Mouse (Mus musculus) C2C12 (cell line): ENCODE measurements at regions not wholly inside any gene's neighbourhood (a gene's known extent, or its start where the extent isn't known, plus 50 kb on each side); places are given as distances from the start of the nearest gene placed in this dataset.

Experiments
- H3K27me3 ChIP-seq: one replicate; pipeline ENCODE4 v1.6.1; 2011; ENCODE audit not compliant: control insufficient read depth, insufficient read depth, insufficient read length
- H3K36me3 ChIP-seq: one replicate; pipeline ENCODE4 v1.6.1; 2011; ENCODE audit not compliant: control insufficient read depth, insufficient read depth
- H3K4me3 ChIP-seq: one replicate; pipeline ENCODE4 v1.5.1; 2011; ENCODE audit warnings: mild to moderate bottlenecking, control low read depth; ENCODE audit not compliant: poor library complexity, insufficient read depth, severe bottlenecking
- H3K79me2 ChIP-seq: one replicate; pipeline ENCODE4 v1.6.1; 2011; ENCODE audit not compliant: control insufficient read depth, insufficient read depth
- H3K79me3 ChIP-seq: one replicate; pipeline ENCODE4 v1.6.1; 2011; ENCODE audit warnings: low read depth, control low read depth
- H3ac ChIP-seq: one replicate; pipeline ENCODE3; 2011; ENCODE audit warnings: low read depth; ENCODE audit not compliant: control insufficient read depth, insufficient read length
- CEBPB ChIP-seq: IDR thresholded peaks from one replicate; pipeline ENCODE4 v1.6.1; 2011; ENCODE audit warnings: low read depth, mild to moderate bottlenecking, control low read depth, moderate library complexity
- CTCF ChIP-seq: IDR thresholded peaks from one replicate; pipeline ENCODE4 v1.5.1; 2011; ENCODE audit not compliant: control insufficient read depth, insufficient read depth, insufficient read length
- FOSL1 ChIP-seq: IDR thresholded peaks from one replicate; pipeline ENCODE4 v1.8.0; 2011; ENCODE audit warnings: mild to moderate bottlenecking, low read length; ENCODE audit not compliant: poor library complexity, insufficient read depth, severe bottlenecking
- MAX ChIP-seq: IDR thresholded peaks from one replicate; pipeline ENCODE4 v1.6.1; 2011; ENCODE audit warnings: mild to moderate bottlenecking, control low read depth
- MYOD1 ChIP-seq: IDR thresholded peaks from one replicate; pipeline ENCODE4 v1.6.1; 2011; ENCODE audit warnings: low read depth; ENCODE audit not compliant: control insufficient read depth, insufficient read length
- MYOG ChIP-seq: IDR thresholded peaks from one replicate; pipeline ENCODE4 v1.6.1; 2011; ENCODE audit not compliant: control insufficient read depth, insufficient read length; ENCODE audit errors: extremely low read depth
- USF1 ChIP-seq: IDR thresholded peaks from one replicate; pipeline ENCODE4 v1.6.1; 2011; ENCODE audit warnings: low read depth, mild to moderate bottlenecking, control low read depth, moderate library complexity
- microRNA-seq: library from miRNA; unstranded; fragments of <30 nt; microRNA quantifications from one replicate; pipeline ENCODE4, GENCODE M21; 2019; ENCODE audit warnings: borderline microRNAs expressed

DNA sequence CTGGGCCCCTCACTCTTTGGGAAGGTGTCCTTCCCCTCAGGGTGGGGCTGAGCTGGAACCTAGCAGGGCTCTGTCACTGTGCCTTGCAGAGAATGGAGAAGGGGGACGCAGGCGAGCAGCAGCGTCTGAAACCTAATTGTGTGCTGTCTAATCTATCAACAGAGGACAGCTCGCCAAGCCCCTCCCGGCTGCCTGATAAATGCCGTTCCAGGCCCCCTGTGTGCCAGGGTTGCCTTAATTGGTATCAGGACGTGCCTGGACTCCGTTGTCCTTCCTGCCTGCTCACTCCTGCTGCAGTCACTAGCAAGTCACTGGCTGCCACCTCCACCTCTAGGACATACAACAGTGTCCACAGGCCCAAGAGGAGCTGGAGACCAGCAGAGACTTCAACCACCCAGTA is 72.6 kb downstream of the Cstad start:
- Histone ChIP-seq H3K27me3 (no peaks in the 10 kb centered on the region), H3ac (no peak overlapping the region), H3K4me3 (no peak overlapping the region), H3K36me3 (no peaks in the 10 kb centered on the region), H3K79me3 (no peaks in the 10 kb centered on the region), H3K79me2 (no peaks in the 10 kb centered on the region)
- TF ChIP-seq CTCF (no peak), CEBPB (no peak), FOSL1 (no peak), USF1 (no peak), MYOD1 (no peak), MAX (no peak), MYOG (no peak)

DNA sequence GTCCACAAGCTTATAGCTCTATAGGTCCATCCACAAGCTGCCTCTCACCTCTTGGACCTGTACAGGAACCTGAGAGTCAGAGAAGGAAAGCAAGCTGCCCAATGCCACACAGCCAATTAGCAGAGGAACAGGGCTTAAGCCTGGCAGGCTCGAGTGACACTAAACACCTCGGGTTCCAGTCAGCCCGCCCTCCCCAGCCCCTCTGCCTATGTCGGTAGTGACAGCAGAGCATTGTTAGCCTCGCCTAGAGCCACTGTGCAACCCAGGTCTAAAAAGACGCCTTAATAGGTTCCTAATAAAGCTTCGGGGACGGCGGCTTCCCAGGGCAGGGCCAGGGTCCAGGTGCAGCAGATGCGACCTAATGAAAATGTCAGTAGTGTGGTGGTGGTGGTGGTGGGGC is 66.3 kb downstream of the Cstad start:
- Histone ChIP-seq H3K79me2 (no peaks in the 10 kb centered on the region), H3K79me3 (no peaks in the 10 kb centered on the region), H3K27me3 (no peaks in the 10 kb centered on the region), H3K36me3 (no peaks in the 10 kb centered on the region), H3ac (no peak overlapping the region), H3K4me3 (no peak overlapping the region)
- TF ChIP-seq FOSL1 (no peak), MYOD1 (no peak), CEBPB (no peak), USF1 (no peak), MYOG (no peak), CTCF (no peak), MAX (no peak)

DNA sequence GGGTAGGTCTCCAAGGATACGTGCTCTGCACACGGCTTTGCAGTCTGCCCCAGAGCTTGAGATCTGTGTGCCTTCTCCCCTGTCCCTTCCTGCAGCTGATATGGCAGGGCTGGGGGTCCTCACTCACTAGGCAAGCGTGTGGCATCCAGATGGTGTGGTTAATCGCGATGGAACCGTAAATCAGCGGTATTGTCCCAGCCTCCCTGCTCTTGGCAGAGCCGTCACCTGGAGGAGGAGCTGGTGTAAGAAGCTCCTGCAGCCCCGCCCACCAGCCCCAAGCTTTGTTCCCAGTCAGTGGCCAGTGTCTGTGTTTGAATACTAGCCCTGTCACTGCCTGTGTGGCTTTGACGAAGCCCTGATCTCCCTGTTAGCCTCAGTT is 65.8 kb downstream of the Cstad start:
- Histone ChIP-seq H3ac (no peak overlapping the region), H3K4me3 (no peak overlapping the region), H3K36me3 (no peaks in the 10 kb centered on the region), H3K79me2 (no peaks in the 10 kb centered on the region), H3K27me3 (no peaks in the 10 kb centered on the region), H3K79me3 (no peaks in the 10 kb centered on the region)
- TF ChIP-seq FOSL1, result no peak

DNA sequence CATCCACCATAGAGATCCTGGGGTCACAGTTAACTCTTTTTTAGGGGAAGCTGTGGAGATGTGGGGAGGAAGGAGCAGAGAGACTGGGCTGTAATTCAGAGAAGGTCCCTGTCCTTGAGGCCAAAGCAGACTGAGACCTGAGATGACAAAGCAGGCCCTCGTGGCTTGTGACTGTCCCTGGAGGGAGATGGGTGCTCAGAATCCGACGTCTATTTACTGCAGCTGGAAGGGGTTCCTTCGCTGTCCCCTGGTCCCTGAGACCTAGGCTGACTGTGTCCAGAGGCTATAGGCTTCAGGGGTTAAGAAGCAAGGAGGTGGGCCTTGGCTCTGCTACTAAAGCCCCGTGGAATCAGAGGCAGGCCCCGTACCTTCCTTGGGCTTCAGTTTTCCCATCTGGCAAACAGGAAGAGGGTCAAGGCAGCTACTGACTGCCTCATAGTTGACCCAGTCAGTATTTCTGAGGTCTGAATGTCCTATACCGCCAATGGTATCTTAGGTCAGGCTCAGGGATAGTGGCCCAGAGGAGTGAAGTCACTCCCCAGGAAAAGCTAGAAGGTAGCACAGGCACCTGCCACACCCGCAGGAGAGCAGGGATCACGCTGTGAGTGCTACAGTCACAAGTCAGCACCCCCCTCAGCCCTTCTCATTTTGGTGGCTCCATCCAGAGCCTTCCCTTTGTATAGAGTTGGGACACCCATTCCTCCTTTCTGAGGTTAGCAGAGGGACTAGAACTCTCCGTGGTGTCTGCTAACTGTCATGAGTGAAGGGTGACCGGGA is 65.2 kb downstream of the Cstad start:
- no peak for TF ChIP-seq FOSL1
- no peak for TF ChIP-seq MAX
- no peak for TF ChIP-seq MYOD1
- TF ChIP-seq USF1, result no peak
- TF ChIP-seq MYOG, result no peak
- TF ChIP-seq CTCF, result no peak
- no peak overlapping the region for H3K4me3 ChIP-seq
- H3K79me3 ChIP-seq, result no peaks in the 10 kb centered on the region
- no peaks in the 10 kb centered on the region for H3K27me3 ChIP-seq
- H3ac ChIP-seq, result no peak overlapping the region
- H3K79me2 ChIP-seq, result no peaks in the 10 kb centered on the region
- no peaks in the 10 kb centered on the region for H3K36me3 ChIP-seq

DNA sequence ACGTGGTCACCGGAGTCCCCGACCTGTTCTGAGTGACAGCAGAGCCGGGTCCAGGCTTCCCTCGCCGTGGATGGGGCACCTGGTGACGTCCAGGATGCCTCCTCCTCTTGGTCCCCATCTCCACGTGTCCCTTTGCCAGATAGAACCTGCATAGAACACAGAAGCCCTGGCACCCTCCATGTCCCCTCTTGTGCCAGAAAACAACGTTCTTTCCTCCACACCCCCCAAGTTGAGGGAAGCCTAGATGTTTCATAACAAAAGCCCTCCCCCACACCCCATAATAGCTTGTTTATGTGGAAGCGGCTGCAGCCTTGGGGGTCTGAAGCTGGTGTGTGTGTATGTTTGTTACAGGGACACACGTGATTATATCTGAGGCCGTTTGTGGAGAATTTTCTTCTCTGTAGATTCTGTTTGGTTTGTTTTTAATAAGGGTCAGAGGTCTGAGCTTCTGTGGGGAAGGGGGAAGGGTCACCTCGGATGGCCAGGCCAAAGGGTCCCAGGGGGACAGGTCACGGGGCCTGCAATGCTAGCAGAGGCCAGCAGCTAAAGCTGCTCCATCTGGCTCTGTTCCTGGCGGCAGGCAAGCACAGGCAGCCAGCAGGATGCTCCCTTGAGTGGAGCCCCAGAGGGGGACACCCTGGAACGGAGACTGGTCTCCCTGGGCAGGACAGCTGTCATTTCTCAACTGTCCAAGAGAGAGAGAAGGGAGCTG is 64.2 kb downstream of the Cstad start:
- TF ChIP-seq MYOD1, result no peak
- TF ChIP-seq CTCF, result no peak
- no peak for TF ChIP-seq MAX
- TF ChIP-seq CEBPB, result no peak
- TF ChIP-seq MYOG, result no peak
- no peak for TF ChIP-seq FOSL1
- no peak for TF ChIP-seq USF1
- no peak overlapping the region for H3K4me3 ChIP-seq
- H3K36me3 ChIP-seq, result no peaks in the 10 kb centered on the region

More for the DNA sequence above, 64.2 kb downstream of the Cstad start:
- H3K27me3 ChIP-seq, result no peaks in the 10 kb centered on the region
- H3K79me3 ChIP-seq, result no peaks in the 10 kb centered on the region
- no peaks in the 10 kb centered on the region for H3K79me2 ChIP-seq
- peak overlapping the region; percentile 85 for H3ac ChIP-seq

Small RNAs in the stretch of these regions (microRNA-seq; reads per million reads assigned to microRNA genes)
- gene Mir3089, result 5.0 reads per million, percentile 52 among the genes with 10 or more reads in this experiment
